Mouse (Mus musculus) midbrain, embryonic 15.5 days (tissue): Measurements from ENCODE around the gene Lims1. TPM values are rescaled to one million over a fixed set of nuclear protein-coding genes. Genes with fewer than 3 reads are reported as not detected.

Experiments used
- polyA plus RNA-seq: library from polyadenylated mRNA; unstranded; fragments of >200 nt; fragmentation: Nextera tagmentation; extraction: Ambion mirVana; gene quantifications from 2 replicates; pipeline ENCODE4 v1.2.1, GENCODE M21; 2015

Lims1 gene
- polyA plus RNA-seq, 1 experiment from 2014 or later: 52.6 TPM

Other genes with a start within 250 kb of the Lims1 start
- gene AW822073, start 98.5 kb upstream of the Lims1 start, polyA plus RNA-seq: not detected in 2 replicates
- not detected in 2 replicates for gene Duxf3, start 90.8 kb upstream of the Lims1 start, polyA plus RNA-seq
- not detected in 2 replicates for gene Gm4981, start 86.8 kb upstream of the Lims1 start, polyA plus RNA-seq
- gene Gcc2, start 68.0 kb upstream of the Lims1 start, polyA plus RNA-seq: 86.3 and 95.9 TPM in 2 replicates
- gene Ranbp2, start 123.5 kb downstream of the Lims1 start, polyA plus RNA-seq: 15.2 and 16.0 TPM in 2 replicates
- gene Ccdc138, start 174.5 kb downstream of the Lims1 start, polyA plus RNA-seq: 9.6 and 10.0 TPM in 2 replicates